Mouse (Mus musculus): ENCODE results near the gene Kptn.

Kptn gene

GRCm38 (mm10) chr7:16120262-16120600 is 536 bp downstream of the Kptn start:
- no peak for DNase-seq (ENCODE audit: low read depth, low spot score)

GRCm38 (mm10) chr7:16125829-16126228 is 6.1 kb downstream of the Kptn start:
- no peak for DNase-seq (ENCODE audit: low read depth, low spot score)

- no peak for DNase-seq (ENCODE audit: low read depth, low spot score)
Measured at GRCm38 (mm10) chr7:16128344-16128743, 8.6 kb downstream of the Kptn start.

- no peak for DNase-seq (ENCODE audit: low read depth, low spot score)
Measured at GRCm38 (mm10) chr7:16128899-16129298, 9.2 kb downstream of the Kptn start.

GRCm38 (mm10) chr7:16129421-16129845 is 9.7 kb downstream of the Kptn start, which contains the start of gene Slc8a2:
Gene Slc8a2, plus strand, starts transcription at chr7:16129826.
- no peak for DNase-seq (ENCODE audit: low read depth, low spot score)

GRCm38 (mm10) chr7:16129846-16130691 is 10.4 kb downstream of the Kptn start:
- no peak for DNase-seq (ENCODE audit: low read depth, low spot score)

- no peak for DNase-seq (ENCODE audit: low read depth, low spot score)
Measured at GRCm38 (mm10) chr7:16130956-16131634, 11.4 kb downstream of the Kptn start.

- DNase-seq (ENCODE audit: low read depth, low spot score): no peak
Measured at GRCm38 (mm10) chr7:16132161-16132581, 12.5 kb downstream of the Kptn start.

GRCm38 (mm10) chr7:16132926-16133325 is 13.2 kb downstream of the Kptn start:
- DNase-seq (ENCODE audit: low read depth, low spot score): no peak

GRCm38 (mm10) chr7:16133691-16134090 is 14.0 kb downstream of the Kptn start:
- DNase-seq (ENCODE audit: low read depth, low spot score): no peak

GRCm38 (mm10) chr7:16134951-16135392 is 15.3 kb downstream of the Kptn start:
- no peak for DNase-seq (ENCODE audit: low read depth, low spot score)

- DNase-seq (ENCODE audit: low read depth, low spot score): no peak
Measured at GRCm38 (mm10) chr7:16146489-16147410, 27.1 kb downstream of the Kptn start.

- no peak for DNase-seq (ENCODE audit: low read depth, low spot score)
Measured at GRCm38 (mm10) chr7:16147643-16148042, 27.9 kb downstream of the Kptn start.

- no peak for DNase-seq (ENCODE audit: low read depth, low spot score)
Measured at GRCm38 (mm10) chr7:16149241-16149640, 29.5 kb downstream of the Kptn start.

- DNase-seq (ENCODE audit: low read depth, low spot score): no peak
Measured at GRCm38 (mm10) chr7:16150191-16151145, 30.8 kb downstream of the Kptn start.

GRCm38 (mm10) chr7:16153522-16153921 is 33.8 kb downstream of the Kptn start:
- peak; percentile 16 for DNase-seq (ENCODE audit: low read depth, low spot score)

- DNase-seq (ENCODE audit: low read depth, low spot score): no peak
Measured at GRCm38 (mm10) chr7:16155132-16155872, 35.6 kb downstream of the Kptn start.

GRCm38 (mm10) chr7:16156105-16156714 is 36.5 kb downstream of the Kptn start:
- no peak for DNase-seq (ENCODE audit: low read depth, low spot score)

- DNase-seq (ENCODE audit: low read depth, low spot score): no peak
Measured at GRCm38 (mm10) chr7:16158735-16159134, 39.0 kb downstream of the Kptn start.
